17 mouse cellular contexts compared by ENCODE assay signal in genomic region chr7:77882605-77883354, GRCm38 (mm10).
"Had no signal": no experiment of that assay in that cellular context is flagged by ENCODE, and none has a peak within 500 bp of the region (broad histone marks: within the 10 kb centered on the region; RNA-seq: fewer than 3 reads in every experiment).

No protein-coding gene starts in this region.

- H3K9me3 ChIP-seq: limb, embryonic 12.5 days; liver, embryonic 13.5 days; lung, embryonic 15.5 days; megakaryocyte, embryonic 14.5 days; neural tube, embryonic 13.5 days had no signal

- H3K9ac ChIP-seq: limb, embryonic 12.5 days; liver, embryonic 13.5 days; liver, postnatal 0 days; lung, embryonic 15.5 days; neural tube, embryonic 13.5 days had no signal

- H3K27me3 ChIP-seq: limb, embryonic 12.5 days; liver, embryonic 13.5 days; lung, embryonic 15.5 days; megakaryocyte, embryonic 14.5 days; neural tube, embryonic 13.5 days had no signal

- DNase-seq: kidney, adult 8-10 months; kidney, postnatal 25 days; liver; liver, embryonic 13.5 days; liver, postnatal 0 days; lung, postnatal 14 days; retina, postnatal 1 day; right cerebral cortex, postnatal 4 days; spleen, adult 18-20 months; thymus, adult 18-20 months; thymus, postnatal 14 days had no signal

- ATAC-seq: intestine, postnatal 0 days; liver, postnatal 0 days had no signal

- H3K36me3 ChIP-seq: limb, embryonic 12.5 days; liver, embryonic 13.5 days; lung, embryonic 15.5 days; neural tube, embryonic 13.5 days had no signal

- H3K4me2 ChIP-seq: limb, embryonic 12.5 days; liver, embryonic 13.5 days; lung, embryonic 15.5 days; neural tube, embryonic 13.5 days had no signal

- H3K27ac ChIP-seq: limb, embryonic 12.5 days; liver, embryonic 13.5 days; lung, embryonic 15.5 days; macrophage; neural tube, embryonic 13.5 days had no signal

- H3K4me3 ChIP-seq: limb, embryonic 12.5 days; liver, embryonic 13.5 days; lung, embryonic 15.5 days; megakaryocyte, embryonic 14.5 days; neural tube, embryonic 13.5 days had no signal

- H3K4me1 ChIP-seq: limb, embryonic 12.5 days; liver, embryonic 13.5 days; lung, embryonic 15.5 days; megakaryocyte, embryonic 14.5 days; neural tube, embryonic 13.5 days had no signal
